Mouse (Mus musculus) G1E (cell line): ENCODE data around the gene Acsl6. TPM values are rescaled to one million over a fixed set of nuclear protein-coding genes. Genes with fewer than 3 reads are reported as not detected.

Experiments used
- ATAC-seq: 2 replicates; pipeline ENCODE4 v1.8.0; 2016; ENCODE audit warnings: mild to moderate bottlenecking; ENCODE audit not compliant: insufficient number of reproducible peaks, poor library complexity, low FRiP score, severe bottlenecking; ENCODE audit errors: extremely low read depth
- DNase-seq: peaks from one replicate; pipeline ENCODE4 v3.0.0; 2012; ENCODE audit warnings: low spot score
- H3K27me3 ChIP-seq: 2 replicates; pipeline ENCODE4 v1.6.1; 2012; ENCODE audit warnings: mild to moderate bottlenecking, low read length, inconsistent platforms; ENCODE audit not compliant: insufficient read depth
- H3K36me3 ChIP-seq: replicated peaks from 2 replicates; pipeline ENCODE3; 2012; ENCODE audit warnings: mild to moderate bottlenecking, inconsistent platforms
- H3K4me1 ChIP-seq: 2 replicates; pipeline ENCODE4 v1.6.1; 2012; ENCODE audit warnings: low read depth, low read length, inconsistent platforms, mixed read lengths; ENCODE audit not compliant: insufficient read depth
- H3K4me3 ChIP-seq: 2 replicates; pipeline ENCODE4 v1.5.1; 2012; ENCODE audit warnings: low read depth, mild to moderate bottlenecking, inconsistent platforms, low read length, moderate library complexity, mixed read lengths
- H3K9me3 ChIP-seq: replicated peaks from 2 replicates; pipeline ENCODE4 v1.6.1; 2012; ENCODE audit warnings: inconsistent platforms
- CTCF ChIP-seq: IDR thresholded peaks from 2 replicates; pipeline ENCODE4 v1.5.1; 2012; ENCODE audit warnings: low read depth, low read length, inconsistent platforms, mixed read lengths
- GATA1 ChIP-seq: IDR thresholded peaks from 2 replicates; pipeline ENCODE4 v1.6.1; 2012; ENCODE audit warnings: borderline replicate concordance, low read length, inconsistent platforms, mixed read lengths
- GATA2 ChIP-seq: IDR thresholded peaks from 2 replicates; pipeline ENCODE4 v1.6.1; 2012; ENCODE audit warnings: low read depth, low read length, inconsistent platforms, borderline replicate concordance
- POLR2AphosphoS5 ChIP-seq: IDR thresholded peaks from 2 replicates; pipeline ENCODE4 v1.6.1; 2012; ENCODE audit warnings: low read depth, low read length, inconsistent platforms; ENCODE audit not compliant: insufficient replicate concordance
- TAL1 ChIP-seq: conservative IDR thresholded peaks from 2 replicates; pipeline ENCODE4 v1.6.1; 2012; ENCODE audit warnings: low read depth, low read length, inconsistent platforms, mixed read lengths
- polyA plus RNA-seq: library from polyadenylated mRNA; stranded (reverse); fragments of >175 nt; gene quantifications from 2 replicates; pipeline ENCODE4 v1.2.3, GENCODE M21; 2012
- total RNA-seq, 2 experiments: library from RNA; stranded (forward) in 1 of 2; stranded (reverse) in 1 of 2; fragments of 200-1000 nt in 1 of 2; fragments of >200 nt in 1 of 2; fragmentation: Nextera tagmentation in 1 of 2; gene quantifications; 2 replicates each; pipeline ENCODE4 v1.2.3; 2014 to 2017

Acsl6 gene
- total and polyA plus RNA-seq, 3 experiments, result 0.11 TPM; not detected in 2

DNA sequence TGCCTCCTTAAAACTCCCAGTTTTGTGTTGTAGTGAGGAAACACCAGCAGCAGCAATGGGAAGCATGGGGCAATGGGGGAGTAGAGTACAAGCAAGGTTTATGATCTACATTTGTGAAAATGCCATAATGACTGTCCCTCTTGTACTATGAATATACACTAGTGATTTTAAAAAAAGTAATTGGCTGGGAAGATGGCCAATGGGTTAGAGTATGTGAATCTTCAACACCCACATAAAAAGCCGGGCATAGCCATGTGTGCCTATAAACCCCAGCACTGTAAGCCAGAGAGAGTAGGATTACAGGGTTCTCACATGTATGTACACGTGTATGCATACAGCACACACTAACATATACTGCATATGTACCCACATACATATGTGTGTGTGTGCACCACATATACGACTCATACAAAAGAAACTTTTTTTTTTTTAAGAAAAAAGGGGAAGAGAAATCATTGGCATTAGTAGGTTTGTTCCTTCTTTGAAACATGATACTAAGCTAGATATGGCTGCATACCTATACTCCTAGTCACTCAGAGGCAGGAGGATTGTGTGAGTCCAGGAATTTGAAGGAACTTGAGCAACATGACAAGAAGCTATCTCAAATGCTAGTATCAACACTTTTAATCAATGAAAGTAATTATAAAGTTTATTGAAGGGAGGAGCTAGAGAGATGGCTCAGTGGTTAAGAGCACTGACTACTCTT lies 34.3 kb upstream of the Acsl6 start:
- Histone ChIP-seq H3K4me3 (no peak overlapping the region), H3K9me3 (no peaks in the 10 kb centered on the region), H3K36me3 (no peaks in the 10 kb centered on the region), H3K4me1 (no peaks in the 10 kb centered on the region), H3K27me3 (no peaks in the 10 kb centered on the region; the same call in 1 of the 2 replicates)
- ATAC-seq, result no peak
- DNase-seq, result no peak
- TF ChIP-seq CTCF, result no peak
- TF ChIP-seq POLR2AphosphoS5, result no peak
- TF ChIP-seq TAL1, result no peak
- TF ChIP-seq GATA1, result no peak
- TF ChIP-seq GATA2, result no peak

- TF ChIP-seq GATA1, result no peak
- no peak for TF ChIP-seq TAL1
- no peak for TF ChIP-seq GATA2
- TF ChIP-seq POLR2AphosphoS5, result no peak
- no peak for TF ChIP-seq CTCF
- Histone ChIP-seq H3K36me3 (no peaks in the 10 kb centered on the region), H3K4me1 (no peaks in the 10 kb centered on the region), H3K9me3 (no peaks in the 10 kb centered on the region), H3K4me3 (no peak overlapping the region), H3K27me3 (no peaks in the 10 kb centered on the region; the same call in 1 of the 2 replicates)
- no peak for DNase-seq
- ATAC-seq, result no peak
Observed at GRCm38 (mm10) chr11:54271437-54271949, 32.1 kb upstream of the Acsl6 start.

GRCm38 (mm10) chr11:54287821-54288453 lies 15.7 kb upstream of the Acsl6 start:
- DNase-seq, result no peak
- H3K36me3 ChIP-seq, result no peaks in the 10 kb centered on the region
- no peaks in the 10 kb centered on the region for H3K27me3 ChIP-seq
- peaks cover 6% of the 10 kb centered on the region for H3K4me1 ChIP-seq
- H3K4me3 ChIP-seq, result no peak overlapping the region
- H3K9me3 ChIP-seq, result no peaks in the 10 kb centered on the region
- no peak for TF ChIP-seq TAL1
- TF ChIP-seq POLR2AphosphoS5, result no peak
- no peak for TF ChIP-seq GATA1
- TF ChIP-seq CTCF, result no peak
- no peak for TF ChIP-seq GATA2
- ATAC-seq, result no peak

GRCm38 (mm10) chr11:54292163-54292562 lies 11.4 kb upstream of the Acsl6 start:
- Histone ChIP-seq H3K4me3 (no peak overlapping the region), H3K4me1 (peaks cover 6% of the 10 kb centered on the region), H3K36me3 (no peaks in the 10 kb centered on the region), H3K9me3 (no peaks in the 10 kb centered on the region), H3K27me3 (no peaks in the 10 kb centered on the region)
- no peak for DNase-seq
- TF ChIP-seq GATA1 (no peak), TAL1 (no peak), POLR2AphosphoS5 (no peak), CTCF (no peak)
- ATAC-seq, result no peak

GRCm38 (mm10) chr11:54293980-54294807 lies 9.4 kb upstream of the Acsl6 start:
- Histone ChIP-seq H3K9me3 (0 out of 2 replicates have a peak, but pooled peaks cover 2% of the 10 kb centered on the region), H3K27me3 (no peaks in the 10 kb centered on the region), H3K4me1 (peaks cover 6% of the 10 kb centered on the region), H3K4me3 (no peak overlapping the region), H3K36me3 (no peaks in the 10 kb centered on the region)
- DNase-seq (no peak), ATAC-seq (no peak)
- TF ChIP-seq GATA1, result no peak
- TF ChIP-seq CTCF, result no peak
- no peak for TF ChIP-seq GATA2
- no peak for TF ChIP-seq POLR2AphosphoS5
- no peak for TF ChIP-seq TAL1

DNA sequence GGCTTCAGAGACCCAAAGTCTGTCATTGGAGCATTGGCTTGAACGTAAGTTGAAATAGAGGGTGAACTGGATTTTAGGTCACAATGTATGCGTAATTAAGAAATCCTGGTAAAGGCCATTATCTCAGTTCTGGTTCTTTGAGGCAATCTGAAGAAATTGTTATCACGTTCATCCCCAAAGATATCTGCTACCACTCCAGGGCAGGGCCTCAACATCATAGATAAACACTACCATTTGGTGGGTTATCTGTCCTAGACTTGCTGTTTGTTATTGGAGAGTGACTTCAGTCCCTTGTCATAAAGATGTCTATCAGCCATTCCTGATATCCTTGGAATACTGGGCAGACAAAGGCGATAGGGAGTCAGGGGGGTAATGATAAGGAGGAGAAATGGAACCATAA lies 7.6 kb upstream of the Acsl6 start:
- TF ChIP-seq TAL1 (no peak), GATA2 (no peak), POLR2AphosphoS5 (no peak), GATA1 (no peak), CTCF (no peak)
- Histone ChIP-seq H3K9me3 (0 out of 2 replicates have a peak, but pooled peaks cover 3% of the 10 kb centered on the region), H3K4me3 (no peak overlapping the region), H3K4me1 (peaks cover 6% of the 10 kb centered on the region), H3K27me3 (no peaks in the 10 kb centered on the region), H3K36me3 (no peaks in the 10 kb centered on the region)
- DNase-seq, result no peak
- no peak for ATAC-seq
